Comparison of ENCODE assay signal across 21 mouse cellular contexts in genomic region chr4:105199345-105199744, GRCm38 (mm10). TPM values are rescaled to one million over a fixed set of nuclear protein-coding genes. Genes with fewer than 3 reads are reported as not detected.
DNase-seq lines count a peak whose midpoint lies in the region; ATAC-seq and TF ChIP-seq lines count a peak whose summit lies in the region.
"Had no signal": no experiment of that assay in that cellular context is flagged by ENCODE, and none has a peak within 500 bp of the region (broad histone marks: within the 10 kb centered on the region; RNA-seq: fewer than 3 reads in every experiment).

No protein-coding gene starts in this region.

- WGBS in heart, embryonic 10.5 days: 73% methylated on average over 8 of the region's 8 CpGs
- WGBS in limb, embryonic 15.5 days: 74% methylated on average over 8 of the region's 8 CpGs

- peak; percentile 69 for DNase-seq in adrenal gland, postnatal 10 days
- no peak for DNase-seq in adrenal gland, adult 18-20 months (ENCODE audit: low spot score in 2 of 2)
- no peak for DNase-seq in gastrocnemius, adult 2 months
- no peak for DNase-seq in gastrocnemius, postnatal 36 days
- DNase-seq in heart, postnatal 4 days: peak; percentile 42
- DNase-seq in heart, embryonic 10.5 days (ENCODE audit: low spot score): no peak
- DNase-seq: cerebellum, adult 11-12 months; cerebellum, adult 9-11 months; cerebellum, postnatal 36 days; gastrocnemius, postnatal 14 days; heart, postnatal 14 days; kidney, adult 2 months had no signal

- H3K9ac ChIP-seq in limb, embryonic 15.5 days: no peak overlapping the region
- H3K9ac ChIP-seq: embryonic facial prominence, embryonic 13.5 days; forebrain, embryonic 12.5 days; hindbrain, embryonic 15.5 days; kidney, embryonic 15.5 days had no signal

- H3K36me3 ChIP-seq in heart, embryonic 10.5 days: peaks cover 24% of the 10 kb centered on the region
- peaks cover 45% of the 10 kb centered on the region for H3K36me3 ChIP-seq in limb, embryonic 15.5 days
- H3K36me3 ChIP-seq: hindbrain, embryonic 15.5 days had no signal

- no peak overlapping the region for H3K4me2 ChIP-seq in limb, embryonic 15.5 days
- H3K4me2 ChIP-seq: embryonic facial prominence, embryonic 13.5 days; forebrain, embryonic 12.5 days; hindbrain, embryonic 15.5 days; kidney, embryonic 15.5 days had no signal

- no peak for TF ChIP-seq CTCF in gastrocnemius, adult 2 months (IDR thresholded peaks at IDR 0.05)

- H3K9me3 ChIP-seq in heart, embryonic 10.5 days: no peaks in the 10 kb centered on the region
- H3K9me3 ChIP-seq in limb, embryonic 15.5 days: no peaks in the 10 kb centered on the region
- H3K9me3 ChIP-seq: embryonic facial prominence, embryonic 13.5 days; forebrain, embryonic 12.5 days; hindbrain, embryonic 15.5 days; kidney, embryonic 15.5 days had no signal

- intact Hi-C loops in gastrocnemius, adult 2 months (cut with DNase I): no loop called here
- intact Hi-C loops in gastrocnemius, postnatal 36 days (cut with DNase I): no loop called here

- peaks cover 8% of the 10 kb centered on the region; the same call in 1 of the 2 replicates for H3K4me1 ChIP-seq in heart, embryonic 10.5 days
- peaks cover 79% of the 10 kb centered on the region for H3K4me1 ChIP-seq in limb, embryonic 15.5 days

- peak overlapping the region; percentile 29 for H3K27ac ChIP-seq in gastrocnemius, adult 2 months
- no peak overlapping the region for H3K27ac ChIP-seq in heart, embryonic 10.5 days
- H3K27ac ChIP-seq in limb, embryonic 15.5 days: 0 out of 2 replicates have a peak overlapping the region, but pooled peaks have one; percentile 14
- H3K27ac ChIP-seq: embryonic facial prominence, embryonic 13.5 days; hindbrain, embryonic 15.5 days; kidney, embryonic 15.5 days had no signal

- no peaks in the 10 kb centered on the region for H3K27me3 ChIP-seq in heart, embryonic 10.5 days (ENCODE audit: insufficient read depth, poor library complexity, severe bottlenecking)
- H3K27me3 ChIP-seq in limb, embryonic 15.5 days: no peaks in the 10 kb centered on the region
- H3K27me3 ChIP-seq: embryonic facial prominence, embryonic 13.5 days; forebrain, embryonic 12.5 days; hindbrain, embryonic 15.5 days; kidney, embryonic 15.5 days; Patski had no signal

- ATAC-seq in limb, embryonic 15.5 days (ENCODE audit: insufficient number of reproducible peaks, low FRiP score, low TSS enrichment, low read depth): no peak
- ATAC-seq in granulocyte monocyte progenitor cell, adult 5-6 weeks (replicated peaks; ENCODE audit: poor library complexity, severe bottlenecking): no peak
- ATAC-seq: activated CD4-positive, CD25-positive, alpha-beta regulatory T cell, adult 4 months; intestine, embryonic 16.5 days; Patski had no signal

- H3K4me3 ChIP-seq in gastrocnemius, adult 2 months: no peak overlapping the region
- H3K4me3 ChIP-seq in heart, embryonic 10.5 days: no peak overlapping the region
- no peak overlapping the region for H3K4me3 ChIP-seq in limb, embryonic 15.5 days
- H3K4me3 ChIP-seq: embryonic facial prominence, embryonic 13.5 days; forebrain, embryonic 12.5 days; hindbrain, embryonic 15.5 days; kidney, embryonic 15.5 days had no signal

RNA-seq across cellular contexts. Expression of gene Plpp3, which starts 42.2 kb away (rescaled TPM):
- 100 to 1,000 TPM; 157 to 169 TPM for total RNA-seq in adrenal gland, postnatal 10 days (2021)
- 100 to 1,000 TPM; 234 to 351 TPM for total RNA-seq in adrenal gland, adult 18-20 months (2021)
- total RNA-seq in gastrocnemius, adult 2 months (2021): 10 to 100 TPM; 45.8 to 69.1 TPM
- 10 to 100 TPM; 43.9 to 45.4 TPM for total RNA-seq in gastrocnemius, postnatal 36 days (2021)
- 10 to 100 TPM; 46.0 to 47.7 TPM for total RNA-seq in heart, postnatal 4 days (2021)
- polyA plus RNA-seq in heart, embryonic 10.5 days (2016; fragmentation: Nextera tagmentation; extraction: Ambion mirVana): 22.9 and 38.5 TPM in 2 replicates
- polyA plus RNA-seq in limb, embryonic 15.5 days (2015; fragmentation: Nextera tagmentation; extraction: Ambion mirVana): 143 and 150 TPM in 2 replicates
- not detected in 2 replicates for total RNA-seq in granulocyte monocyte progenitor cell, adult 5-6 weeks (2014; fragmentation: Nextera tagmentation)
- total RNA-seq in granulocyte monocyte progenitor cell, adult 5-6 weeks (2017): not detected in 2 replicates
- polyA plus RNA-seq: activated CD4-positive, CD25-positive, alpha-beta regulatory T cell, adult 4 months had no signal

Comparison
In these comparisons a context has a peak if more than half of its experiments do, and no peak if none do; other contexts are left out.
1. DNase-seq: peak in adrenal gland, postnatal 10 days (single experiment) and heart, postnatal 4 days (single experiment); none in adrenal gland, adult 18-20 months (0 of 2), gastrocnemius, adult 2 months (single experiment), gastrocnemius, postnatal 36 days (0 of 2) and heart, embryonic 10.5 days (single experiment).
2. RNA of gene Plpp3, which starts 42.2 kb away (total RNA-seq): 234 to 351 TPM in adrenal gland, adult 18-20 months, 157 to 169 TPM in adrenal gland, postnatal 10 days, 45.8 to 69.1 TPM in gastrocnemius, adult 2 months, 46.0 to 47.7 TPM in heart, postnatal 4 days and 43.9 to 45.4 TPM in gastrocnemius, postnatal 36 days; not detected in granulocyte monocyte progenitor cell, adult 5-6 weeks; every median in the first group is over 10 times any median in the second.